Mouse (Mus musculus) MEL (cell line): ENCODE measurements at regions not wholly inside any gene's neighbourhood (a gene's known extent, or its start where the extent isn't known, plus 50 kb on each side); places are given as distances from the start of the nearest gene placed in this dataset.
A peak's percentile ranks its signal among the peaks of the same experiment; 100 is the strongest.

ENCODE experiments used
- DNase-seq: peaks from one replicate; pipeline ENCODE4 v3.0.0; 2011; ENCODE audit warnings: low read depth, low spot score
- H3K27ac ChIP-seq: 2 replicates; pipeline ENCODE4 v1.5.1; 2012; ENCODE audit warnings: low read depth, mild to moderate bottlenecking, control low read depth, low read length, moderate library complexity; ENCODE audit not compliant: control insufficient read depth
- H3K27me3 ChIP-seq, 2 experiments: fragments of 150-350 bp in 1 of 2; sonication (generic) in 1 of 2; 2 replicates each; pipeline ENCODE4 v1.6.1; 2012; ENCODE audit warnings: low read length in 2 of 2, mild to moderate bottlenecking in 2 of 2, improper control_type of control experiment in 1 of 2, moderate library complexity in 1 of 2; ENCODE audit not compliant: insufficient read depth in 2 of 2, control insufficient read depth in 1 of 2
- H3K36me3 ChIP-seq, 2 experiments: 2 replicates each; pipeline ENCODE4 v1.6.1; 2012 to 2014; ENCODE audit warnings: low read length in 2 of 2, improper control_type of control experiment in 1 of 2, inconsistent platforms in 1 of 2, mild to moderate bottlenecking in 1 of 2; ENCODE audit not compliant: insufficient read depth in 2 of 2, control insufficient read depth in 1 of 2
- H3K4me1 ChIP-seq, 2 experiments: fragments of 150-350 bp in 1 of 2; sonication (generic) in 1 of 2; 2 replicates each; pipeline ENCODE4 v1.6.1; 2012; ENCODE audit warnings: low read length in 2 of 2, improper control_type of control experiment in 1 of 2, mild to moderate bottlenecking in 1 of 2; ENCODE audit not compliant: insufficient read depth in 2 of 2, control insufficient read depth in 1 of 2
- H3K4me3 ChIP-seq, 2 experiments: fragments of 150-350 bp in 1 of 2; sonication (generic) in 1 of 2; 2 replicates each; pipeline ENCODE4 v1.5.1; 2012; ENCODE audit warnings: low read depth in 2 of 2, low read length in 2 of 2, mild to moderate bottlenecking in 2 of 2, moderate library complexity in 2 of 2, control low read depth in 1 of 2, improper control_type of control experiment in 1 of 2; ENCODE audit not compliant: control insufficient read depth in 1 of 2, insufficient read depth in 1 of 2
- H3K79me2 ChIP-seq: 2 replicates; pipeline ENCODE4 v1.6.1; 2012; ENCODE audit warnings: mild to moderate bottlenecking, low read length, moderate library complexity; ENCODE audit not compliant: control insufficient read depth, poor library complexity, insufficient read depth
- H3K9ac ChIP-seq: 2 replicates; pipeline ENCODE4 v1.6.1; 2012; ENCODE audit warnings: low read depth, mild to moderate bottlenecking, control low read depth, low read length, moderate library complexity; ENCODE audit not compliant: control insufficient read depth, poor library complexity, severe bottlenecking
- H3K9me3 ChIP-seq: fragments of 150-350 bp; sonication (generic); replicated peaks from 2 replicates; pipeline ENCODE4 v1.6.1; 2012; ENCODE audit warnings: mild to moderate bottlenecking, low read length, improper control_type of control experiment, moderate library complexity; ENCODE audit not compliant: insufficient read depth
- CHD1 ChIP-seq: IDR thresholded peaks from 2 replicates; pipeline ENCODE4 v1.6.1; 2012; ENCODE audit warnings: low read depth, mild to moderate bottlenecking, inconsistent platforms, low read length, improper control_type of control experiment
- CTCF ChIP-seq, 3 experiments: IDR thresholded peaks in 2 of 3; conservative IDR thresholded peaks in 1 of 3; 2 replicates each; pipeline ENCODE4 v1.5.1; 2011 to 2012; ENCODE audit warnings: low read length in 3 of 3, low read depth in 2 of 3, mild to moderate bottlenecking in 2 of 3, improper control_type of control experiment in 1 of 3, inconsistent platforms in 1 of 3, mixed read lengths in 1 of 3, moderate library complexity in 1 of 3; ENCODE audit not compliant: control insufficient read depth in 1 of 3, insufficient read depth in 1 of 3, poor library complexity in 1 of 3, severe bottlenecking in 1 of 3
- E2F4 ChIP-seq: IDR thresholded peaks from 2 replicates; pipeline ENCODE4 v1.6.1; 2011; ENCODE audit warnings: low read depth, low read length, improper control_type of control experiment, borderline replicate concordance
- EP300 ChIP-seq, 2 experiments: IDR thresholded peaks; 2 replicates each; pipeline ENCODE4 v1.6.1; 2011; ENCODE audit warnings: improper control_type of control experiment in 2 of 2, low read length in 2 of 2, low read depth in 1 of 2, mild to moderate bottlenecking in 1 of 2
- ETS1 ChIP-seq: IDR thresholded peaks from 2 replicates; pipeline ENCODE4 v1.6.1; 2012; ENCODE audit warnings: low read depth, mild to moderate bottlenecking, inconsistent platforms, low read length, improper control_type of control experiment, moderate library complexity
- GATA1 ChIP-seq: IDR thresholded peaks from 2 replicates; pipeline ENCODE4 v1.6.1; 2011; ENCODE audit warnings: low read depth, low read length, improper control_type of control experiment
- HCFC1 ChIP-seq: IDR thresholded peaks from 2 replicates; pipeline ENCODE4 v1.6.1; 2012; ENCODE audit warnings: low read depth, mild to moderate bottlenecking, inconsistent platforms, low read length, improper control_type of control experiment, moderate library complexity
- JUND ChIP-seq: IDR thresholded peaks from 2 replicates; pipeline ENCODE4 v1.6.1; 2011; ENCODE audit warnings: low read depth, mild to moderate bottlenecking, improper control_type of control experiment, low read length
- MAFK ChIP-seq: IDR thresholded peaks from 2 replicates; pipeline ENCODE4 v1.6.1; 2011; ENCODE audit warnings: low read depth, mild to moderate bottlenecking, low read length, improper control_type of control experiment, borderline replicate concordance
- MAX ChIP-seq: IDR thresholded peaks from 2 replicates; pipeline ENCODE4 v1.6.1; 2011; ENCODE audit warnings: low read length, improper control_type of control experiment
- MEF2A ChIP-seq: IDR thresholded peaks from 2 replicates; pipeline ENCODE4 v1.6.1; 2014; ENCODE audit warnings: low read depth, mild to moderate bottlenecking, inconsistent platforms, low read length, improper control_type of control experiment; ENCODE audit not compliant: poor library complexity, insufficient replicate concordance, severe bottlenecking; ENCODE audit errors: extremely low read depth
- MXI1 ChIP-seq: IDR thresholded peaks from 2 replicates; pipeline ENCODE4 v1.6.1; 2011; ENCODE audit warnings: mild to moderate bottlenecking, low read depth, low read length, improper control_type of control experiment
- MYB ChIP-seq: IDR thresholded peaks from 2 replicates; pipeline ENCODE4 v1.6.1; 2011; ENCODE audit warnings: mild to moderate bottlenecking, low read depth, low read length, improper control_type of control experiment
- NELFE ChIP-seq: IDR thresholded peaks from 2 replicates; pipeline ENCODE4 v1.6.1; 2011; ENCODE audit warnings: low read depth, low read length, improper control_type of control experiment
- RAD21 ChIP-seq: IDR thresholded peaks from 2 replicates; pipeline ENCODE4 v1.6.1; 2011; ENCODE audit warnings: mild to moderate bottlenecking, low read depth, low read length, improper control_type of control experiment
- SIN3A ChIP-seq: IDR thresholded peaks from 2 replicates; pipeline ENCODE4 v1.6.1; 2012; ENCODE audit warnings: low read length, improper control_type of control experiment, inconsistent platforms
- SMC3 ChIP-seq: IDR thresholded peaks from 2 replicates; pipeline ENCODE4 v1.6.1; 2011; ENCODE audit warnings: low read depth, low read length, improper control_type of control experiment
- TAL1 ChIP-seq: IDR thresholded peaks from 2 replicates; pipeline ENCODE4 v1.6.1; 2012; ENCODE audit warnings: mild to moderate bottlenecking, inconsistent platforms, low read length, moderate library complexity, mixed read lengths
- USF1 ChIP-seq: IDR thresholded peaks from 2 replicates; pipeline ENCODE4 v1.6.1; 2014; ENCODE audit warnings: low read depth, mild to moderate bottlenecking, inconsistent platforms, low read length, improper control_type of control experiment, moderate library complexity
- USF2 ChIP-seq, 2 experiments: IDR thresholded peaks; 2 replicates each; pipeline ENCODE4 v1.6.1; 2011 to 2012; ENCODE audit warnings: improper control_type of control experiment in 2 of 2, low read length in 2 of 2, borderline replicate concordance in 1 of 2, inconsistent platforms in 1 of 2, low read depth in 1 of 2, mild to moderate bottlenecking in 1 of 2; ENCODE audit not compliant: insufficient read depth in 1 of 2
- ZC3H11A ChIP-seq: IDR thresholded peaks from 2 replicates; pipeline ENCODE4 v1.6.1; 2012; ENCODE audit warnings: low read depth, mild to moderate bottlenecking, inconsistent platforms, low read length, improper control_type of control experiment
- ZKSCAN1 ChIP-seq: IDR thresholded peaks from 2 replicates; pipeline ENCODE4 v1.6.1; 2012; ENCODE audit warnings: low read depth, mild to moderate bottlenecking, inconsistent platforms, low read length, improper control_type of control experiment, moderate library complexity
- ZNF384 ChIP-seq: IDR thresholded peaks from 2 replicates; pipeline ENCODE4 v1.6.1; 2012; ENCODE audit warnings: low read depth, mild to moderate bottlenecking, inconsistent platforms, low read length, improper control_type of control experiment

DNA sequence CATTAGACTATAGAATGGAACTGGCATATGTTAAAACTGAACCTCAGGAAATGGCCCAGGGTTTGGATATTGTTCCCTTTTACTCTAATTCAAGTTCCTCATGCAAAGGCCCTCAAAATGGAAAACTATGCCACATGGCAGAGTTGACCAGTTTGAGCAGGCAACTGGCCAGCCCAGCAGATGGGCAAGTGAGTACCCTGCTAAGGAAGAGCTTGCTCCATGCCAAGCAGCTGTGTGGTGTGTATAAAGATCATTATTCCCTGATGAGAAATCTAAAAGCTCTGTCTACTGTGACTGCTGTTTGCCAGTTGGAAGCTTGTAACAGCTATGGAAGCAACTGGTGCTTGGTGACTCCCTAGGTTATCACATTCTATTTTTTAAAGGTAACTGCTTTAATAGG is 453.4 kb upstream of the Foxg1 start:
- no peaks in the 10 kb centered on the region for H3K4me1 ChIP-seq
- no peaks in the 10 kb centered on the region for H3K79me2 ChIP-seq
- H3K9me3 ChIP-seq: no peaks in the 10 kb centered on the region
- no peaks in the 10 kb centered on the region for H3K27me3 ChIP-seq
- H3K4me3 ChIP-seq: no peak overlapping the region
- no peak for DNase-seq
- H3K36me3 ChIP-seq: no peaks in the 10 kb centered on the region
- TF ChIP-seq TAL1 (no peak), CHD1 (no peak), HCFC1 (no peak), ZNF384 (no peak), MAX (no peak), JUND (no peak), MXI1 (no peak), RAD21 (no peak)
- no peak overlapping the region for H3K27ac ChIP-seq
- H3K9ac ChIP-seq: no peak overlapping the region

DNA sequence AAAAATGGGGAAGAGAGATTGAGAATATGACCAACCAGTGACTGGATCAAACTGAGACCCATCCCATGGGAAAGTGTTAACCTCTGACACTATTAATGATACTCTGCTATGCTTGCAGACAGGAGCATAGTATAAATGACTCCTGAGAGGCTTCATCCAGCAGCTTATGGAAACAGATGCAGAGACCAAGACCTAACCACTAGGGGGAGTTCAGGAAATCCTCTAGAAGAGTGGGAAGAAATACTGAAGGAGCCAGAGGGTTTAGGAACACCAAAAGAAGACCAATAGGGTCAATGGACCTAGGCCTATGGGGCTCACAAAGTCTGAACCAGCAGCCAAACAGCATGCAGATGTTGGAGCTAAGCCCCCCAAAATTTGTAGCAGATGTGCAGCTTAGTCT is 436.0 kb upstream of the Foxg1 start:
- no peaks in the 10 kb centered on the region for H3K27me3 ChIP-seq
- TF ChIP-seq CTCF (IDR thresholded peaks at IDR 0.05 in 2 of 3, conservative IDR thresholded peaks at IDR 0.05 in 1 of 3; ENCODE audit: control insufficient read depth in 1 of 3, insufficient read depth in 1 of 3, low read depth in 2 of 3, low read length in 3 of 3, poor library complexity in 1 of 3, severe bottlenecking in 1 of 3) (peak in 1 of 3 experiments; percentile 38; a peak in 3 of 6 replicates), SMC3 (peak; percentile 34; the same call in 1 of the 2 replicates), RAD21 (peak; percentile 9), MEF2A (no peak)
- TF ChIP-seq, all 39 proteins: peak for 3
- Histone ChIP-seq H3K9me3 (no peaks in the 10 kb centered on the region), H3K36me3 (no peaks in the 10 kb centered on the region), H3K27ac (no peak overlapping the region), H3K9ac (no peak overlapping the region), H3K4me1 (no peaks in the 10 kb centered on the region), H3K4me3 (no peak overlapping the region), H3K79me2 (no peaks in the 10 kb centered on the region)
- peak; percentile 31 for DNase-seq

DNA sequence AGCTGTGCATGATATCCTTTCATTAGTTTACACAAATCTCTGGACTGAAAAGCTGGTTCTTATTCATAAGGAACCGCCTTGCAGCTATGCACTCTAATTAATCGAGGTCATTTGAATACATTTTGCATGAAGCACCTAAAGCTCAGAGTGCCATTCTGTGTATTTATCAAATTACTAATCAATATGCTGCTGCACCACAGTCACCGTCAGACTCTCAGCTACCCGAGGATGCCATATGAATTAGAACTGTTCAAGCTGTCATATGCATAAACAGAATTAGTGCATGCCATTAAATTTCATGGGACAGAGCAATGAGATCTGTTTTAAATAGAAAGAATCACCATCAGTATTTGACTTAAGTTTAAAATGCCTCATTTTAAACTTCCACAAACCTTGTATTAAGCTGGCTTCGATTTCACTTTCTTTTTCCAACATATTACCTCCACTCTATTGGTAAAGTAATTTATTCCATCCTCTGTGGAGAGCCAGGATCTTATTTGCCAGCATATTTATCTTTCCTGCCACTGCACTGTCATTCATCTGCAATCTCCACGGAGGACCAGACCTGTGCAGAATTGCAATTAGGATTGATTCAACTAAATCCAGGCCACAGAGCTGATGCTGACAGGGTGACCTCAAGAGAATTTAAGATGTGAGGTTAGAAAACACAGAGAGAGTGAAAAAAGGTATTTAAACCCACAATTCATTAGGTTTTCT is 423.0 kb upstream of the Foxg1 start:
- no peaks in the 10 kb centered on the region for H3K27me3 ChIP-seq
- H3K36me3 ChIP-seq: peaks cover 0 to 4% of the 10 kb centered on the region in 2 experiments; a peak in 2 of 4 replicates
- 0 out of 4 replicates have a peak, but pooled peaks cover 0 to 2% of the 10 kb centered on the region in 2 experiments for H3K4me1 ChIP-seq
- H3K9ac ChIP-seq: no peak overlapping the region
- no peak overlapping the region for H3K4me3 ChIP-seq
- H3K9me3 ChIP-seq: no peaks in the 10 kb centered on the region
- no peak for TF ChIP-seq ZC3H11A
- TF ChIP-seq RAD21: no peak
- TF ChIP-seq CTCF (IDR thresholded peaks at IDR 0.05 in 2 of 3, conservative IDR thresholded peaks at IDR 0.05 in 1 of 3; ENCODE audit: control insufficient read depth in 1 of 3, insufficient read depth in 1 of 3, low read depth in 2 of 3, low read length in 3 of 3, poor library complexity in 1 of 3, severe bottlenecking in 1 of 3): no peak
- TF ChIP-seq NELFE: no peak
- no peak for TF ChIP-seq USF2 (IDR thresholded peaks at IDR 0.05; ENCODE audit: borderline replicate concordance in 1 of 2, insufficient read depth in 1 of 2, low read depth in 1 of 2, low read length in 2 of 2)
- no peak for TF ChIP-seq SIN3A
- no peak for TF ChIP-seq MXI1
- no peak for TF ChIP-seq MYB
- no peak for TF ChIP-seq MEF2A
- TF ChIP-seq EP300 (IDR thresholded peaks at IDR 0.05; ENCODE audit: low read depth in 1 of 2, low read length in 2 of 2): no peak
- no peak for TF ChIP-seq GATA1
- no peak for TF ChIP-seq ZKSCAN1
- TF ChIP-seq E2F4: no peak
- no peak for TF ChIP-seq MAX
- no peak for TF ChIP-seq JUND
- TF ChIP-seq ETS1: no peak
- no peak for TF ChIP-seq USF1
- TF ChIP-seq MAFK: no peak
- no peak for TF ChIP-seq SMC3
- TF ChIP-seq, all 39 proteins: peak for 0
- H3K27ac ChIP-seq: no peak overlapping the region
- H3K79me2 ChIP-seq: no peaks in the 10 kb centered on the region
- DNase-seq: no peak
